Mouse (Mus musculus): Measurements from ENCODE around the gene Olfr1000. TPM values are rescaled to one million over a fixed set of nuclear protein-coding genes. Genes with fewer than 3 reads are reported as not detected.
"Not testable (repeated sequence)": the region's sequence is repeated elsewhere in the genome, so short reads cannot be mapped to it uniquely, and the experiment has no call there.

Gene Olfr1000
- polyA plus RNA-seq (2016; fragmentation: Nextera tagmentation; extraction: Ambion mirVana) = not detected in 2 replicates

GRCm38 (mm10) chr2:85611803-85612202 is at the start of gene Olfr1000:
Olfr1000 (minus strand) TSS chr2:85611903.
- no peaks in the 10 kb centered on the region for H3K36me3 ChIP-seq (replicated peaks)
- no peak within 1 kb of the TSS for H3K4me2 ChIP-seq
- H3K9ac ChIP-seq = no peak within 1 kb of the TSS
- WGBS = 88% methylated on average over 1 of the region's 1 CpGs
- no peaks in the 10 kb centered on the region for H3K4me1 ChIP-seq
- H3K9me3 ChIP-seq = no peaks in the 10 kb centered on the region
- H3K27ac ChIP-seq = no peak within 1 kb of the TSS
- H3K27me3 ChIP-seq = no peaks in the 10 kb centered on the region
- no peak within 1 kb of the TSS for H3K4me3 ChIP-seq (replicated peaks)
- no peak for ATAC-seq (ENCODE audit: low FRiP score)

GRCm38 (mm10) chr2:85650604-85651003 is 38.9 kb upstream of the Olfr1000 start, which contains the start of gene Olfr1002:
Olfr1002 (minus strand) TSS chr2:85650704.
- ATAC-seq (ENCODE audit: low FRiP score) = no peak
- Histone ChIP-seq H3K4me3 (replicated peaks) (no peak within 1 kb of the TSS), H3K4me2 (no peak within 1 kb of the TSS), H3K9me3 (no peaks in the 10 kb centered on the region), H3K27me3 (no peaks in the 10 kb centered on the region), H3K27ac (no peak within 1 kb of the TSS), H3K4me1 (no peaks in the 10 kb centered on the region), H3K36me3 (replicated peaks) (no peaks in the 10 kb centered on the region), H3K9ac (no peak within 1 kb of the TSS)
- WGBS = 90% methylated on average over 1 of the region's 1 CpGs

GRCm38 (mm10) chr2:85588648-85589047 is 23.1 kb downstream of the Olfr1000 start, which contains the start of gene Olfr998:
Olfr998 (plus strand) TSS chr2:85588948.
- not testable (repeated sequence) for H3K27ac ChIP-seq; H3K4me2 ChIP-seq; H3K9me3 ChIP-seq; H3K9ac ChIP-seq; H3K4me3 ChIP-seq (replicated peaks); H3K36me3 ChIP-seq (replicated peaks); H3K4me1 ChIP-seq; H3K27me3 ChIP-seq; ATAC-seq (ENCODE audit: low FRiP score)
- 94% methylated on average over 2 of the region's 2 CpGs for WGBS

- Histone ChIP-seq H3K27ac (no peak within 1 kb of the TSS), H3K27me3 (no peaks in the 10 kb centered on the region)
- no peak for ATAC-seq (ENCODE audit: low FRiP score)
Measured at GRCm38 (mm10) chr2:85578915-85579314, 32.8 kb downstream of the Olfr1000 start, which contains the start of gene Olfr996. Olfr996 (plus strand) TSS chr2:85579215.

GRCm38 (mm10) chr2:85561187-85561586 is 50.5 kb downstream of the Olfr1000 start:
- peak; percentile 76 for ATAC-seq (ENCODE audit: low FRiP score)
- Histone ChIP-seq H3K4me3 (replicated peaks) (no peak overlapping the region), H3K4me2 (no peak overlapping the region), H3K4me1 (no peaks in the 10 kb centered on the region), H3K27me3 (no peaks in the 10 kb centered on the region), H3K9ac (no peak overlapping the region), H3K36me3 (replicated peaks) (no peaks in the 10 kb centered on the region), H3K27ac (no peak overlapping the region), H3K9me3 (no peaks in the 10 kb centered on the region)
- WGBS = 19% methylated on average over 4 of the region's 4 CpGs

More at GRCm38 (mm10) chr2:85578915-85579314, 32.8 kb downstream of the Olfr1000 start, which contains the start of gene Olfr996:
- no peaks in the 10 kb centered on the region for H3K9me3 ChIP-seq
- H3K4me3 ChIP-seq (replicated peaks) = no peak within 1 kb of the TSS
- no peak within 1 kb of the TSS for H3K9ac ChIP-seq
- no peak within 1 kb of the TSS for H3K4me2 ChIP-seq
- H3K4me1 ChIP-seq = no peaks in the 10 kb centered on the region
- H3K36me3 ChIP-seq (replicated peaks) = no peaks in the 10 kb centered on the region

- H3K27ac ChIP-seq = no peak overlapping the region
Measured at GRCm38 (mm10) chr2:85560226-85560625, 51.5 kb downstream of the Olfr1000 start.

More at GRCm38 (mm10) chr2:85560226-85560625, 51.5 kb downstream of the Olfr1000 start:
- Histone ChIP-seq H3K9ac (no peak overlapping the region), H3K4me3 (replicated peaks) (no peak overlapping the region), H3K9me3 (no peaks in the 10 kb centered on the region), H3K27me3 (no peaks in the 10 kb centered on the region), H3K36me3 (replicated peaks) (no peaks in the 10 kb centered on the region), H3K4me2 (no peak overlapping the region), H3K4me1 (no peaks in the 10 kb centered on the region)
- no peak for ATAC-seq (ENCODE audit: low FRiP score)
- WGBS = 79% methylated on average over 4 of the region's 4 CpGs

Other genes with a start within 250 kb of the Olfr1000 start
- gene Olfr988, start 248.7 kb downstream of the Olfr1000 start, polyA plus RNA-seq (2016; fragmentation: Nextera tagmentation; extraction: Ambion mirVana) = not detected in 2 replicates
- not detected in 2 replicates for gene Olfr992, start 202.4 kb downstream of the Olfr1000 start, polyA plus RNA-seq (2016; fragmentation: Nextera tagmentation; extraction: Ambion mirVana)
- not detected in 2 replicates for gene Olfr993, start 197.0 kb downstream of the Olfr1000 start, polyA plus RNA-seq (2016; fragmentation: Nextera tagmentation; extraction: Ambion mirVana)
- gene Olfr994, start 175.5 kb downstream of the Olfr1000 start, polyA plus RNA-seq (2016; fragmentation: Nextera tagmentation; extraction: Ambion mirVana) = not detected in 2 replicates
- gene Olfr995, start 168.3 kb downstream of the Olfr1000 start, polyA plus RNA-seq (2016; fragmentation: Nextera tagmentation; extraction: Ambion mirVana) = not detected in 2 replicates
- gene 4833423E24Rik, start 92.9 kb downstream of the Olfr1000 start, polyA plus RNA-seq (2016; fragmentation: Nextera tagmentation; extraction: Ambion mirVana) = not detected in 2 replicates
- gene Olfr996, start 32.7 kb downstream of the Olfr1000 start, polyA plus RNA-seq (2016; fragmentation: Nextera tagmentation; extraction: Ambion mirVana) = not detected in 2 replicates
- gene Olfr998, start 23.0 kb downstream of the Olfr1000 start, polyA plus RNA-seq (2016; fragmentation: Nextera tagmentation; extraction: Ambion mirVana) = not detected in 2 replicates
- not detected in 2 replicates for gene Olfr1002, start 38.8 kb upstream of the Olfr1000 start, polyA plus RNA-seq (2016; fragmentation: Nextera tagmentation; extraction: Ambion mirVana)
- gene Olfr154, start 52.6 kb upstream of the Olfr1000 start, polyA plus RNA-seq (2016; fragmentation: Nextera tagmentation; extraction: Ambion mirVana) = not detected in 2 replicates
- not detected in 2 replicates for gene Olfr1006, start 66.9 kb upstream of the Olfr1000 start, polyA plus RNA-seq (2016; fragmentation: Nextera tagmentation; extraction: Ambion mirVana)
- not detected in 2 replicates for gene Olfr1008, start 77.5 kb upstream of the Olfr1000 start, polyA plus RNA-seq (2016; fragmentation: Nextera tagmentation; extraction: Ambion mirVana)
- gene Olfr1009, start 103.5 kb upstream of the Olfr1000 start, polyA plus RNA-seq (2016; fragmentation: Nextera tagmentation; extraction: Ambion mirVana) = not detected in 2 replicates
- not detected in 2 replicates for gene Olfr1012, start 150.9 kb upstream of the Olfr1000 start, polyA plus RNA-seq (2016; fragmentation: Nextera tagmentation; extraction: Ambion mirVana)
- gene Olfr1013, start 155.2 kb upstream of the Olfr1000 start, polyA plus RNA-seq (2016; fragmentation: Nextera tagmentation; extraction: Ambion mirVana) = not detected in 2 replicates
- not detected in 2 replicates for gene Olfr1014, start 160.8 kb upstream of the Olfr1000 start, polyA plus RNA-seq (2016; fragmentation: Nextera tagmentation; extraction: Ambion mirVana)
- gene Olfr1015, start 170.1 kb upstream of the Olfr1000 start, polyA plus RNA-seq (2016; fragmentation: Nextera tagmentation; extraction: Ambion mirVana) = not detected in 2 replicates
- not detected in 2 replicates for gene Olfr1016, start 190.6 kb upstream of the Olfr1000 start, polyA plus RNA-seq (2016; fragmentation: Nextera tagmentation; extraction: Ambion mirVana)
- not detected in 2 replicates for gene Olfr1018, start 206.6 kb upstream of the Olfr1000 start, polyA plus RNA-seq (2016; fragmentation: Nextera tagmentation; extraction: Ambion mirVana)
- gene Olfr1019, start 233.6 kb upstream of the Olfr1000 start, polyA plus RNA-seq (2016; fragmentation: Nextera tagmentation; extraction: Ambion mirVana) = not detected in 2 replicates
- gene Olfr1020, start 235.1 kb upstream of the Olfr1000 start, polyA plus RNA-seq (2016; fragmentation: Nextera tagmentation; extraction: Ambion mirVana) = not detected in 2 replicates

Data from forebrain, embryonic 12.5 days (tissue).